In genomic region chr13:52455329-52455728, GRCm38 (mm10) we compare ENCODE assay signal across 12 mouse cellular contexts.
A peak's percentile ranks its signal among the peaks of the same experiment; 100 is the strongest.
DNase-seq lines count a peak whose midpoint lies in the region; ATAC-seq and TF ChIP-seq lines count a peak whose summit lies in the region.
"Had no signal": no experiment of that assay in that cellular context is flagged by ENCODE, and none has a peak within 500 bp of the region (broad histone marks: within the 10 kb centered on the region; RNA-seq: fewer than 3 reads in every experiment).

No protein-coding gene starts in this region.

- H3K9me3 ChIP-seq in heart, embryonic 16.5 days (replicated peaks; ENCODE audit: control insufficient read depth, low read length), result no peaks in the 10 kb centered on the region
- no peaks in the 10 kb centered on the region for H3K9me3 ChIP-seq in stomach, postnatal 0 days (ENCODE audit: control insufficient read depth, low read length)
- no peaks in the 10 kb centered on the region for H3K9me3 ChIP-seq in forebrain, postnatal 0 days (ENCODE audit: low read length)
- H3K9me3 ChIP-seq: limb, embryonic 13.5 days; midbrain, embryonic 13.5 days had no signal

- H3K4me2 ChIP-seq in heart, embryonic 16.5 days (ENCODE audit: low read depth, low read length), result no peak overlapping the region
- peak overlapping the region; percentile 3; the same call in 1 of the 2 replicates for H3K4me2 ChIP-seq in stomach, postnatal 0 days (replicated peaks; ENCODE audit: low read depth)
- H3K4me2 ChIP-seq in forebrain, postnatal 0 days (ENCODE audit: low read depth), result no peak overlapping the region
- H3K4me2 ChIP-seq: limb, embryonic 13.5 days; midbrain, embryonic 13.5 days had no signal

- H3K27me3 ChIP-seq in heart, embryonic 16.5 days (ENCODE audit: control insufficient read depth, insufficient read depth, low read length), result no peaks in the 10 kb centered on the region
- H3K27me3 ChIP-seq in stomach, postnatal 0 days (ENCODE audit: control insufficient read depth, insufficient read depth, low read length), result no peaks in the 10 kb centered on the region
- no peaks in the 10 kb centered on the region for H3K27me3 ChIP-seq in forebrain, postnatal 0 days (ENCODE audit: insufficient read depth, low read length)
- H3K27me3 ChIP-seq: limb, embryonic 13.5 days had no signal

- 29% methylated on average over 9 of the region's 9 CpGs for WGBS in lung, adult 2 months
- WGBS in heart, embryonic 16.5 days, result 27% methylated on average over 9 of the region's 9 CpGs
- WGBS in stomach, postnatal 0 days, result 20% methylated on average over 9 of the region's 9 CpGs
- 53% methylated on average over 9 of the region's 9 CpGs for WGBS in forebrain, postnatal 0 days

- no peaks in the 10 kb centered on the region for H3K36me3 ChIP-seq in heart, embryonic 16.5 days (ENCODE audit: control insufficient read depth, insufficient read depth)
- no peaks in the 10 kb centered on the region for H3K36me3 ChIP-seq in stomach, postnatal 0 days (ENCODE audit: control insufficient read depth, insufficient read depth, low read length)
- H3K36me3 ChIP-seq in forebrain, postnatal 0 days (ENCODE audit: insufficient read depth), result no peaks in the 10 kb centered on the region
- H3K36me3 ChIP-seq: limb, embryonic 13.5 days; midbrain, embryonic 13.5 days had no signal

- H3K27ac ChIP-seq in heart, embryonic 16.5 days (ENCODE audit: low read length), result no peak overlapping the region
- H3K27ac ChIP-seq in stomach, postnatal 0 days (replicated peaks), result peak overlapping the region; percentile 53; the same call in 1 of the 2 replicates
- H3K27ac ChIP-seq in forebrain, postnatal 0 days (ENCODE audit: low read depth, low read length), result no peak overlapping the region
- H3K27ac ChIP-seq: limb, embryonic 13.5 days; midbrain, embryonic 13.5 days had no signal

- H3K4me1 ChIP-seq in lung, adult 2 months (ENCODE audit: control insufficient read depth, insufficient read depth, low read length), result no peaks in the 10 kb centered on the region
- no peaks in the 10 kb centered on the region for H3K4me1 ChIP-seq in heart, embryonic 16.5 days (ENCODE audit: control insufficient read depth, insufficient read depth, low read length)
- H3K4me1 ChIP-seq in stomach, postnatal 0 days (replicated peaks; ENCODE audit: control insufficient read depth, insufficient read depth), result no peaks in the 10 kb centered on the region; the same call in 1 of the 2 replicates
- H3K4me1 ChIP-seq in forebrain, postnatal 0 days (ENCODE audit: insufficient read depth), result no peaks in the 10 kb centered on the region; the same call in none of the 2 replicates

- no peak overlapping the region for H3K9ac ChIP-seq in heart, embryonic 16.5 days (ENCODE audit: low read length)
- no peak overlapping the region for H3K9ac ChIP-seq in stomach, postnatal 0 days (ENCODE audit: low read length)
- H3K9ac ChIP-seq in forebrain, postnatal 0 days, result no peak overlapping the region
- H3K9ac ChIP-seq: limb, embryonic 13.5 days; midbrain, embryonic 13.5 days had no signal

- peak; percentile 12 to 35 for DNase-seq in lung, adult 18-20 months
- no peak for DNase-seq in lung, adult 2 months
- DNase-seq in cerebellum, adult 9-10 months, result peak; percentile 87
- DNase-seq in stomach, postnatal 0 days (ENCODE audit: low spot score), result peak; percentile 70
- no peak for DNase-seq in forebrain, postnatal 0 days
- no peak for DNase-seq in left cerebral cortex, adult 8-10 months (ENCODE audit: low spot score in 2 of 2)
- DNase-seq: retina, postnatal 1 day; thymus, postnatal 25 days had no signal

- no peak for TF ChIP-seq CTCF in lung, adult 2 months (IDR thresholded peaks at IDR 0.05; ENCODE audit: insufficient read depth, low read length)
- no peak for TF ChIP-seq CTCF in stomach, postnatal 0 days (IDR thresholded peaks at IDR 0.05; ENCODE audit: low read depth)
- no peak for TF ChIP-seq CTCF in forebrain, postnatal 0 days (IDR thresholded peaks at IDR 0.05; ENCODE audit: low read depth)

- TF ChIP-seq EP300 in stomach, postnatal 0 days (optimal IDR thresholded peaks at IDR 0.05), result no peak

- TF ChIP-seq POLR2A in lung, adult 2 months (IDR thresholded peaks at IDR 0.05; ENCODE audit: borderline replicate concordance, extremely low read depth, low read depth, low read length), result no peak

- no peak overlapping the region for H3K4me3 ChIP-seq in lung, adult 2 months (replicated peaks; ENCODE audit: extremely low read depth, low read depth, low read length)
- no peak overlapping the region for H3K4me3 ChIP-seq in heart, embryonic 16.5 days (ENCODE audit: low read length)
- no peak overlapping the region for H3K4me3 ChIP-seq in stomach, postnatal 0 days (ENCODE audit: low read depth, low read length)
- no peak overlapping the region for H3K4me3 ChIP-seq in forebrain, postnatal 0 days (ENCODE audit: low read depth, low read length)
- H3K4me3 ChIP-seq: limb, embryonic 13.5 days; midbrain, embryonic 13.5 days had no signal

- ATAC-seq in heart, embryonic 16.5 days (replicated peaks; ENCODE audit: extremely low read depth, insufficient read depth, low FRiP score), result peak; percentile 52; the same call in 1 of the 2 replicates
- peak; percentile 86 for ATAC-seq in stomach, postnatal 0 days (ENCODE audit: low FRiP score, low TSS enrichment)
- ATAC-seq in forebrain, postnatal 0 days, result no peak
- ATAC-seq: intestine, embryonic 16.5 days; midbrain, embryonic 13.5 days had no signal

Comparison
In these comparisons a context has a peak if more than half of its experiments do, and no peak if none do; other contexts are left out.
1. DNase-seq: peak in lung, adult 18-20 months (2 of 2), cerebellum, adult 9-10 months (single experiment) and stomach, postnatal 0 days (single experiment); none in lung, adult 2 months (single experiment), forebrain, postnatal 0 days (single experiment) and left cerebral cortex, adult 8-10 months (0 of 2).